Mouse (Mus musculus): ENCODE data around the gene Mex3d.
A peak's percentile ranks its signal among the peaks of the same experiment; 100 is the strongest.

Gene Mex3d

DNA sequence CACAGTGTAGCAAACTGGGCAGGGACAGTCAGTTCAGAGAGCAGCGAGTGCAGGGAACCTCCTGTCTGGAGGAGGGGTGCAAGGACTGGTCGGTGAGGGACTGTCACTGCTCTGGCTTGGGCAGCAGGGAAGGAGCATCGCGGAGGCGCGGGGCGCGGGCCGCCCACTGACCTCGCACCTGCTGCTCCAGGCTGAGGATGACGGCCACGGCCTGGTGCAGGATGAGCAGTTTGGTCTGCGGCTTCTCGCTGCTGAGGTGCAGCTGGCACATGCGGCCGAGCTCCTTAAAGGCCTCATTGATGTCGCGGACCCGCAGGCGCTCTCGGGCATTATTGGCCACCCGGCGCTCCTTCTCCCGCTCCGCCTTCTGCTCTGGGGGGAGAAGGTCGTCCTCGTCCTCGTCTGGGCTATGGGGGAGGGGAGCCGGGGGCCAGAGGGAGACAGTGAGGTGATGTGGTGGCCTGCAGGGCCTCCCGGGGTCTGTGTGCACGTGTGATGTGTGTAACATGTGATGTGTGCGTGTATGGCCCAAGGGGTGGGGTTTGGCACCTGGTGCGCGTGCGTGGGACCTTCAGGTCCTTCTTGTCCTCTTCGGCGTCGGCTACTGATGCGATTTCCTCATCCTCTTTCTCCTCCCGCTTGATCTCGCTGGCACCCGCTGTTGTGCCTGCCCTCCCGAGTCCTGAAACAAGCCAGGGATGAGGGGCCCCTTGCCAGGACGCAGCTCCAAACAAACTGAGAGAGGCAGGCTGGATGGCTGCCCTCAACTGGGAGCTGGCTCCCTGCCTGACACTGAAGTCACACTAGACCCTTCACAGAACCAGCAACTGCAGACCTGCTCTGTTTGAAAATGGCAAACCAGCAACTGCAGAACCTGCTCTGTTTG, 25.4 kb upstream of the Mex3d start:
- DNase-seq (ENCODE audit: extremely low read depth, low read depth) = no peak

- no peak for DNase-seq (ENCODE audit: extremely low read depth, low read depth)
These were observed 20.5 kb upstream of the Mex3d start for GRCm38 (mm10) chr10:80407924-80408323.

- peak; percentile 84 for DNase-seq (ENCODE audit: extremely low read depth, low read depth)
These were observed 19.4 kb upstream of the Mex3d start, which contains the start of gene Uqcr11 for GRCm38 (mm10) chr10:80406684-80407501. TSS of gene Uqcr11 (minus strand) at chr10:80406830.

GRCm38 (mm10) chr10:80405481-80406173, 18.2 kb upstream of the Mex3d start:
- no peak for DNase-seq (ENCODE audit: extremely low read depth, low read depth)

- DNase-seq (ENCODE audit: extremely low read depth, low read depth) = no peak
These were observed 15.7 kb upstream of the Mex3d start for GRCm38 (mm10) chr10:80403044-80403692.

DNA sequence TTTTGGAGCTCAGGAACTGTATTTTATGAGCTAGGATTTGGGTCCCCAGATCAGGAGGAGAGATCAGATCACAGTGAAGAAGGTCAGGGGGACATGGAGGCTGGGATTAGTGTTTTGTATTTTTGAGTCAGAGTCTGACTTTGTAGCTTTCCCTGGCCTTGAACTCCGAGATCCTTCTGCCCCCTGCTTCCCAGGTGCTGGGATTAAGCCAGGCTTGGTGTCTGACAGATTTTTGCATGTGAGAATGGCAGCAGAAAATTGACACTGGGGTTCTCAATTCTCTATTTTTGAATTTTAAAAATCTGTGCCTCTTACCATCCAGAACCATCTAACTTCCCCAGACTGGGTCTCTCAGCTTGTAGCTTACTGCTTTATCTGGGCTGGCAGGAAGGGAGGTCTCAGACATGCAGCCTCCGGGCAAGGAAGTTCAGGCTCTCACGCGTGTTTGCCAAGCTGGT, 13.3 kb upstream of the Mex3d start:
- no peak for DNase-seq (ENCODE audit: extremely low read depth, low read depth)

- DNase-seq (ENCODE audit: extremely low read depth, low read depth) = no peak
These were observed 12.7 kb upstream of the Mex3d start for GRCm38 (mm10) chr10:80399973-80400703.

- DNase-seq (ENCODE audit: extremely low read depth, low read depth) = peak; percentile 100
These were observed 11.9 kb upstream of the Mex3d start, which contains the start of gene Mbd3 for GRCm38 (mm10) chr10:80399191-80399972. TSS of gene Mbd3 (minus strand) at chr10:80399550.

GRCm38 (mm10) chr10:80398719-80399190, 11.3 kb upstream of the Mex3d start:
- peak; percentile 88 for DNase-seq (ENCODE audit: extremely low read depth, low read depth)

- DNase-seq (ENCODE audit: extremely low read depth, low read depth) = no peak
These were observed 10.7 kb upstream of the Mex3d start for GRCm38 (mm10) chr10:80398174-80398535.

DNA sequence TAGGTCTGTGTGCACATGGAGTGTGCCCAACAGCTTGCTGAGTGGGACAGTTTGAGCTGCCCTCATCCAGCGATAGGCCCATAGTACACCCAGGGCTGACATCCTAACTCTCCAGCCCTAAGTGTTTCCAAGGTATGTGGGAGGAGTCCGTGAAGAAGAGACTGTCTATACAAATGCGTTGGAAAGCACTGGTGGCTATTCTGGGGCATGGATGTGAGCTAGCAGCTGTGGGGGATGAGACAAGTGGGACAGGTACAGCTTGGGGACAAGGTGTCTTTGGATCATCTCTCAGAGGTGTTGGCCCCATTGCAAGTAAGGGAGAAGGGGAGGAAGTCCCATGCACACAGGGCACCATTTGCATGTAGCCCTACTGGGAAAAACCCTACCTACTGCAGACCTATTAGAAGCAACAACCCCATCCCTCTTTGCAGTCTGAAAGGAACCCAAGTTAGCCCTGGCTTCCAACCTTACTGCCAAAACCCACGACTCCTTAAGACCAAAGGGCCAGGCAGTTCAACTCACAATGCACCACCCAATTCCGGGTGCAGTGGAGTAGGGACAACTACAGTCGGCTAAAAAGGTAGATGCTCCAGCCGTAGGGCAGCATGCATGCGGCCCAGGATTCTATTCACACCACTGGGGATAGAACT, 10.2 kb upstream of the Mex3d start:
- DNase-seq (ENCODE audit: extremely low read depth, low read depth) = no peak

- no peak for DNase-seq (ENCODE audit: extremely low read depth, low read depth)
These were observed 9.5 kb upstream of the Mex3d start for GRCm38 (mm10) chr10:80396822-80397523.

- DNase-seq (ENCODE audit: extremely low read depth, low read depth) = no peak
These were observed 7.7 kb upstream of the Mex3d start for GRCm38 (mm10) chr10:80395025-80395627.

- DNase-seq (ENCODE audit: extremely low read depth, low read depth) = no peak
These were observed 5.2 kb upstream of the Mex3d start for GRCm38 (mm10) chr10:80392687-80393086.

GRCm38 (mm10) chr10:80390697-80391096, 3.2 kb upstream of the Mex3d start:
- no peak for DNase-seq (ENCODE audit: extremely low read depth, low read depth)

GRCm38 (mm10) chr10:80389185-80389708, 1.8 kb upstream of the Mex3d start:
- DNase-seq (ENCODE audit: extremely low read depth, low read depth) = no peak

- DNase-seq (ENCODE audit: extremely low read depth, low read depth) = no peak
These were observed 1.3 kb upstream of the Mex3d start for GRCm38 (mm10) chr10:80388731-80389130.
